Mouse (Mus musculus): ENCODE data around the gene Ccdc27.

DNA sequence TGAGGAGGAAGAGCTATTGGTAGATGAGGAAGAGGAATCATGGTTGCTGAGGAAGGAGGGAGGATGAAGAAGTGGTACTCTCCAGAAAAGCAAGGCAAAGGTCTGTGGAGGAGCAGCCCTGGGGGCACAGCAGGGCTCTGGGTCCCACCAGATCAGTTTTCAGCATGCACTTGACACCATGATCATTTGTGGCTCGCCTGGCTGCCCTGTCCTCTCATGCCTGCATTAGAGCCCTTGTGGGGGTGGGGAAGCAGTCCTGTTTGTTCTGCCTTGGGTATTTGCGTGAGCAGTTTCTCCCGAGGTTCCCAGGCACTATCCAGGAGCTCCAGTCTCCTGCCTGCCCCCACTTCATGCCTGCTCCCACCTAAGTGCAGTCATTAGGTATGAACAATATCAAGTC lies 5.4 kb downstream of the Ccdc27 start:
- TF ChIP-seq CTCF (IDR thresholded peaks at IDR 0.05 in 2 of 3, conservative IDR thresholded peaks at IDR 0.05 in 1 of 3; ENCODE audit: control insufficient read depth in 1 of 3, insufficient read depth in 1 of 3, low read depth in 2 of 3, low read length in 3 of 3, poor library complexity in 1 of 3, severe bottlenecking in 1 of 3) (no peak), MAFK (IDR thresholded peaks at IDR 0.05; ENCODE audit: borderline replicate concordance, low read depth, low read length) (no peak), USF1 (IDR thresholded peaks at IDR 0.05; ENCODE audit: low read depth, low read length) (no peak), SIN3A (IDR thresholded peaks at IDR 0.05; ENCODE audit: low read length) (no peak), E2F4 (IDR thresholded peaks at IDR 0.05; ENCODE audit: borderline replicate concordance, low read depth, low read length) (no peak), CHD2 (IDR thresholded peaks at IDR 0.05; ENCODE audit: low read length) (no peak), KAT2A (conservative IDR thresholded peaks at IDR 0.05; ENCODE audit: low read depth, low read length) (no peak), ZMIZ1 (IDR thresholded peaks at IDR 0.05; ENCODE audit: low read depth, low read length) (no peak), MAX (IDR thresholded peaks at IDR 0.05; ENCODE audit: low read length) (no peak), BHLHE40 (IDR thresholded peaks at IDR 0.05; ENCODE audit: borderline replicate concordance, low read depth, low read length) (no peak), POLR2A (IDR thresholded peaks at IDR 0.05; ENCODE audit: control insufficient read depth in 1 of 2, insufficient read depth in 1 of 2, low read depth in 1 of 2, low read length in 2 of 2, poor library complexity in 1 of 2) (no peak)
